Mouse (Mus musculus) Patski (cell line): ENCODE data around the gene Aff3. TPM values are rescaled to one million over a fixed set of nuclear protein-coding genes. Genes with fewer than 3 reads are reported as not detected.

Experiments used
- ATAC-seq: fragments of 100-300 bp; one replicate; pipeline ENCODE4 v1.8.0; 2021
- CTCF ChIA-PET: fragments of 350-600 bp; sonication (Branson Sonifier 250); formaldehyde crosslinking; loops from one replicate; lab custom pipeline; 2022; ENCODE audit warnings: inconsistent platforms; lab: Charles Lee
- POLR2A ChIA-PET: fragments of 350-600 bp; sonication (Branson Sonifier 250); formaldehyde crosslinking; loops from one replicate; lab custom pipeline; 2022; ENCODE audit warnings: antibody characterized with exemption, inconsistent platforms; lab: Charles Lee
- DNase-seq: peaks from one replicate; pipeline ENCODE4 v3.0.0-alpha.2; 2011; ENCODE audit warnings: low read depth, low spot score
- H3K27me3 ChIP-seq: fragments of 371-371 bp; one replicate; pipeline ENCODE4 v1.5.1; 2021
- CTCF ChIP-seq: fragments of 100-300 bp; IDR thresholded peaks from one replicate; pipeline ENCODE4 v1.5.1; 2021
- in situ Hi-C: fragments of 300-500 bp; cut with MboI; formaldehyde crosslinking; loops from 3 replicates; pipeline ENCODE4 v1.11.1; 2018; ENCODE audit warnings: low pct_unique_long_range_greater_than_20kb, mixed read lengths
- polyA plus RNA-seq: library from polyadenylated mRNA; unstranded; gene quantifications from one replicate; pipeline ENCODE4 v1.2.3, GENCODE M21; 2021

Aff3 gene
- polyA plus RNA-seq, 1 experiment from 2014 or later = 0.39 TPM

DNA sequence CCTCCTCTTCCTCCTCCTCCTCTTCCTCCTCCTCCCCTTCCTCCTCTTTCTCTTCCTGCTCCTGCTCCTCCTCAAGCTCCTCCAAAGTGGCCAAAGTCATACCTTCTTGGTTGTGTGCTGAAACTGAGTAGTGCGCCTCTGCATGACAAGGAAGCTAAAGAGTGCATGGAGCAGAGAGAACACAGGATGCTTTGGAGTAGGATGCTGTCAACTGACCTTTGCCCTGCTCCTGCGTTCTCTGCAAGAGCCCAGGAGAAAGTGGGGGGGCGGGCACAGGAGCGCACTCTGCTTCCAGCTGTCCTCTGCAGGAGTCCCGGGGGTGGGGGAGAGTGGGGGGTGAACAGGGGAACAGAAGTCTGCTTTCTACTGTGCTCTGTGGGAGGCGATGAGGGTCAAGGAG is 167.2 kb downstream of the Aff3 start:
- TF ChIP-seq CTCF = no peak
- CTCF ChIA-PET = no interaction called here
- H3K27me3 ChIP-seq = no peaks in the 10 kb centered on the region
- DNase-seq (no peak), ATAC-seq (no peak)
- POLR2A ChIA-PET = interaction anchor here (0.6 kb wide), 1 partner anchor 98 kb away, joined by 3 read pairs; no protein-coding TSS in a partner anchor
- in situ Hi-C loops = no loop called here

DNA sequence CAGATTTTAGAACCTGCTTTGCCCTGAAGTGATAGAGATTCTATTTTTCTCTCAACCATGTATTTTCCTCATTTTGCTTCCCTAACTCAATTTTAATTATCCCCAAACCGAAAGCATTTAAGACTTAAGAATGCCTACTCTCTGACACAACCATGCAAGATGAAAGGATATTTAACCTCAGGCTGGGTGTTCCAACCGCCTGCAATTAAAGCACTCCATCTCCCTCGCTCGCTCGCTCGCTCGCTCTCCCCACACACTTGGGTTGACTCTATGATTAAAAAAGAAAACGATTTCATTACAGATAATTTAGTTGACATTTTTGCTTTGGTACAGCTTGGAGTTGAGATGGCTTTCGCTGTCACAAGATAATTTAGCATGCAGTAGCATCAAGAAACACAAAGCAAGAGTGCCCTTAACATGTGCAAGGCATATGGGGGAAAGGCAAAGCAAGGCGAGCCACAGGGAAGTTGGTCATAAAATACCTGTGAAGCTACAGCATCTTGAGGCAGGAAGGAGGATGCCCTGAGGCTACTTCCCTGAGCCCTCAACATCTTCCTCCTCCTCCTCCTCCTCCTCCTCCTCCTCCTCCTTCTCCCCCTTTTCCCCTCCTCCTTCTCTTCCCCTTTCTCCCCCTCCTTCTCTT is 167.7 kb downstream of the Aff3 start:
- ATAC-seq (no peak), DNase-seq (no peak)
- no peak for TF ChIP-seq CTCF
- in situ Hi-C loops = no loop called here
- ChIA-PET POLR2A (interaction anchor here (0.6 kb wide), 1 partner anchor 97 kb away, joined by 3 read pairs; no protein-coding TSS in a partner anchor), CTCF (no interaction called here)
- H3K27me3 ChIP-seq = no peaks in the 10 kb centered on the region

DNA sequence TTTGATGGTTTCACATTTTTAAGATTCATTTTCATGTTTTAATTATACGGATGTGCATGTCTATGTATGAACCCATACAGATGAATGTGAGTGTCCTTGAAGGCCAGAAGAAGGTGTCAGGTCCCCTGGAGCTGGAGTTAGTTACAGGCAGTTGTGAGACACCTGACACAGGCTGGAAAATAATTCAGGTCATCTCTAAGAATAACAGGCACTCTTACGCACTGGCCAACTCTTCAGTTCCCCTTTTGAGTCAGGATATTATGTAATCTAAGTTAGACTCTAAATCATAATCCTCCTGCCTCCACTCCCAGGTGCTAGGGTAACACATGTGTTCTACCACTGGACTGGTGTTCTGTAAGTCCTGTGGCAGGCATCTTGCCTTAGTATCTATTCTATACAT is 169.5 kb downstream of the Aff3 start:
- ChIA-PET POLR2A (no interaction called here), CTCF (no interaction called here)
- in situ Hi-C loops = no loop called here
- TF ChIP-seq CTCF = no peak
- no peak for DNase-seq
- no peak for ATAC-seq
- H3K27me3 ChIP-seq = no peaks in the 10 kb centered on the region

GRCm38 (mm10) chr1:38489733-38490132 is 175.0 kb downstream of the Aff3 start:
- CTCF ChIA-PET = no interaction called here
- POLR2A ChIA-PET = no interaction called here
- in situ Hi-C loops = no loop called here
- no peak for TF ChIP-seq CTCF
- no peak for DNase-seq
- no peak for ATAC-seq
- no peaks in the 10 kb centered on the region for H3K27me3 ChIP-seq

DNA sequence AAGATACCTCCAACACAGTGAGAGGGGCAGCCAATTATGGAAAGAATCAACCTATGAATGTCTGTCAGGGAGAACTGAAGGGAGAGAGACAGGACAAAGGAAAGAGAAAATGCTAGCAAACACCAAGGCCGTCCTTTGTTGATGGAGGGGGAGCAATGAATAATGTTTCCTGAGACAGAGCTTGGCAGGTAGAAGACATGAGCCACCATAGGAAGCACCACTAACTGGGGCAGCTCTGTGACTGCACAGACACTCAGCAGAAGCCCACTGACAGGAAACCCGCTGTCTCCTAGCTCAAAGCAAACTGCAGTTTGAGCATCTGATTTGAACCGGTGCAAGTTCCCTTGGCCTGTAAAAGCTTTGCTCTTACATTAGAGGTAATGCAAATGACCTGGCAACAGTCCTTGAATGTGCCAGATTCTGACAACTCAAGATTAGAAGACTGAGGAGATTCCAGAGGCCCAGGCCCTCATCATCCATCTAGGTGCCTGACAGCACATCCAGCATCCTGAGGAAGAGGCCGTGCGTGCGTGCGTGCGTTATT is 176.0 kb downstream of the Aff3 start:
- CTCF ChIA-PET = no interaction called here
- no peaks in the 10 kb centered on the region for H3K27me3 ChIP-seq
- DNase-seq (no peak), ATAC-seq (no peak)
- no peak for TF ChIP-seq CTCF
- in situ Hi-C loops = no loop called here
- POLR2A ChIA-PET = no interaction called here

DNA sequence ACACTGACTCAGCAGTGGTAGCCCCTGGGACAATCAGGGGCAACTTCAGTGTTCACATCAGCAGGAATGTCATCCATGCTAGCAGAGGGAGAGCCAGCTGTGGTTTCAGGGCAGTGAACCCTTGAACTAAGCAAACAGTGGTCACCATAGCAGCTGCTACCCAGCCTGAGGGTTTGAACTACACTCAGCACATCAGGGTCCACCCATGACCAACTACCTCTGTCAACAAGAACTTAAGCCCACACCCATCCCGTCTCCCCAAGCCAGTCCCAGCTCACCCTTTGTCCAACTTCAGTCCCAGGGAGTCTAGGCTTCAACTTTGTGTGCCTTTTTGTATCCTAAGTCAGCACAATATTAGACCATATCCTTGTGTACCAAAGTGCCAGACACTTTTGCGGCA is 176.9 kb downstream of the Aff3 start:
- ChIA-PET CTCF (no interaction called here), POLR2A (no interaction called here)
- in situ Hi-C loops = no loop called here
- H3K27me3 ChIP-seq = no peaks in the 10 kb centered on the region
- no peak for TF ChIP-seq CTCF
- ATAC-seq (no peak), DNase-seq (no peak)

DNA sequence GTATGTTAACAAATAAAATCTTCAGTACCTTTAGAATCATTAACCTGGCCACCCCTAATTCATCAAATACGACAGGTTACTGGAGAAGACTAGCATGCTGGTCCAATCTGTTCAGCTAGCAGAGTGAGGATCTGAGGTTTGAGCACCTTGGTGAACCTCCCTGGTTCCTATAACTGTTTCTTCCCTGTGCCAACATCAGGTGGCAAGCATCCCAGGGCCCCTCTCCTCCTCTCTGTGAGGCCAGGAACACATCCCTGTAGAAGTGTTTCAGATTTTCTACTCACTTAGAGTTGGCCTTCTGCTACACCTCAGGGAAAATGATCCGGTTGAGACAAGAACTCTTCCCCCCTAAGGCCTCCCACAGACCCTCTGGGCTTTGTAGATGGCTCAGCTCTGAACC is 181.6 kb downstream of the Aff3 start:
- TF ChIP-seq CTCF = no peak
- ChIA-PET CTCF (no interaction called here), POLR2A (no interaction called here)
- ATAC-seq (no peak), DNase-seq (no peak)
- H3K27me3 ChIP-seq = no peaks in the 10 kb centered on the region
- in situ Hi-C loops = no loop called here

DNA sequence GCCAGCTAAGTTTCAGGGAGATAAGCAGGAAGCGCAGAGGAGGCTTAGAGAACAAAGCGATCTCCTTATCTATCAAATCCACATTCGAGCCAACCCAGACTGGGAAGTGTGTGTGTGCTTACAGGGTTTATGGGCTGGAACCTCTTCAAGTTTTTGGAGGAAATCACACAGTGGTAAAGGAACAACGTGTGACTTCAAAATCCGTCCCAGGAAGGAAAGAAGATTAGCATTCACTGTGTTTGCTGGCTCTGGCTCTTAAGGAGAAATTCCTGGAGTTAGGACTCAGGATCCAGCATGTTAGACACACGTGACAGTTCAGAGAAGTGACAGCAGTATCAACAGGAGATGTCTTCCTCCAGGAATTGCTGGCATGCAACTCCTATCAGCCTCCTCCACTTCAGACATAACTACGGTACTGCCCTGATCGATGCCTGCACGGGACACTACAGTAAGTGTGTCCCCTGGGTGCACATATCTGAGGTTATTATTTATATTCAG is 186.5 kb downstream of the Aff3 start:
- H3K27me3 ChIP-seq = no peaks in the 10 kb centered on the region
- no peak for DNase-seq
- ChIA-PET POLR2A (no interaction called here), CTCF (interaction anchor here (1.2 kb wide), 1 partner anchor 135 kb away, joined by 3 read pairs; no protein-coding TSS in a partner anchor)
- no peak for TF ChIP-seq CTCF
- ATAC-seq = no peak
- in situ Hi-C loops = no loop called here

- in situ Hi-C loops = no loop called here
- DNase-seq (no peak), ATAC-seq (no peak)
- ChIA-PET POLR2A (no interaction called here), CTCF (no interaction called here)
- no peak for TF ChIP-seq CTCF
- no peaks in the 10 kb centered on the region for H3K27me3 ChIP-seq
These were observed 193.9 kb downstream of the Aff3 start for GRCm38 (mm10) chr1:38470817-38471216.

- TF ChIP-seq CTCF = no peak
- POLR2A ChIA-PET = no interaction called here
These were observed 194.6 kb downstream of the Aff3 start for GRCm38 (mm10) chr1:38470166-38470565.

GRCm38 (mm10) chr1:38467305-38468083 is 197.3 kb downstream of the Aff3 start:
- in situ Hi-C loops = no loop called here
- H3K27me3 ChIP-seq = no peaks in the 10 kb centered on the region
- CTCF ChIA-PET = no interaction called here
- TF ChIP-seq CTCF = no peak
- POLR2A ChIA-PET = no interaction called here
- DNase-seq (no peak), ATAC-seq (no peak)

More at GRCm38 (mm10) chr1:38470166-38470565, 194.6 kb downstream of the Aff3 start:
- no peaks in the 10 kb centered on the region for H3K27me3 ChIP-seq
- in situ Hi-C loops = no loop called here
- peak; percentile 9 for DNase-seq
- ATAC-seq = peak; percentile 71
- CTCF ChIA-PET = no interaction called here
